Mouse (Mus musculus) activated CD4-positive, CD25-positive, alpha-beta regulatory T cell, adult 9 weeks (primary cell): ENCODE measurements around the gene Sec61b. TPM values are rescaled to one million over a fixed set of nuclear protein-coding genes. Genes with fewer than 3 reads are reported as not detected.

ENCODE experiments used
- polyA plus RNA-seq: library from polyadenylated mRNA; unstranded; fragments of 100-300 nt; shearing (Covaris generic); gene quantifications from one replicate; pipeline ENCODE4 v1.2.1, GENCODE M21; 2017

Sec61b gene
- 255 TPM for polyA plus RNA-seq

DNA sequence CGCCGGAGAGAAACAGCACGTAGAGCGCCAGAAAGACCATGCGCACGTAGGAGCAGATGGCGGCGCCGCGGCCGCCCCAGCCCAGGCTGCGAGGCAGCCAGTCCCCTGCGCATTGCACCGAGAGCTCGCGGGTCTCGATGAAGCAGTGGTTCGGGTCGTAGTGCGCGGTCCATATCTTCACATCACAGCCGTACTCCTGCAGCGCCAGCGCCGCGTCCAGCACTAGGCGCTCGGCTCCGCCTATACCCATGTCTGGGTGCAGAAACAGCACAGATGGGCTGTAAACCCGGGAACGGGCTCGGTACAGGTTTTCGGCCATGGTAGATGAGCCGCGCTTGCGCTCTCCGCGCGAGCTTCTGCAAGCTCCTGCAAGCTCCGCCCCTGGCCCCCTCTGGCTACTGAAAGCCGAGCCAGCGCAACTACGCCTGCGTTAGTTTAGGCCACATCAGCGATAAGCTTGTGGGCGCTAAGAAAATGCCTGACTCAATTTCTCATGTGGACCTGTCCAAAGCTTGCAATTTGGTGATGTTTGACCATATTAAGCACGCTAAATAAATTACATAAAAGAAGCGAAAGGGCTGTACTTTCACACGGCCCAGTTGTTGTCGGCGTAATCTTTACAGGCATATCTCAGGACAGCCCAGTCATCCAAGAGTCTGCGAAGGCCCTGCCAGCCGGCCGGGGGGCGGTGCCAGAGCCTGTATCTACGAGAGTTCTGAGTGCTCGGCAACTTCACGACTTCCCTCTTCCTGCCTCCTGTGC is at the start of gene Sec61b, which contains the start of gene Alg2:
Gene Sec61b, plus strand, starts transcription at position 691 of the 762 bp plus-strand sequence.
Gene Alg2, minus strand, starts transcription at position 366 of the 762 bp plus-strand sequence.

Other genes with a start within 250 kb of the Sec61b start
- gene Tgfbr1, start 121.4 kb upstream of the Sec61b start, polyA plus RNA-seq, result 70.4 TPM
- 17.8 TPM for gene Alg2, start 325 bp upstream of the Sec61b start, polyA plus RNA-seq